Mouse (Mus musculus) effector memory CD4-positive, alpha-beta T cell, adult 5 months (primary cell): ENCODE results near the gene Atp6ap1l. TPM values are rescaled to one million over a fixed set of nuclear protein-coding genes. Genes with fewer than 3 reads are reported as not detected.

Experiments used
- polyA plus RNA-seq: library from polyadenylated mRNA; unstranded; fragments of 100-300 nt; shearing (Covaris generic); gene quantifications from one replicate; pipeline ENCODE4 v1.2.1, GENCODE M21; 2017

The Atp6ap1l gene
- not detected for polyA plus RNA-seq

DNA sequence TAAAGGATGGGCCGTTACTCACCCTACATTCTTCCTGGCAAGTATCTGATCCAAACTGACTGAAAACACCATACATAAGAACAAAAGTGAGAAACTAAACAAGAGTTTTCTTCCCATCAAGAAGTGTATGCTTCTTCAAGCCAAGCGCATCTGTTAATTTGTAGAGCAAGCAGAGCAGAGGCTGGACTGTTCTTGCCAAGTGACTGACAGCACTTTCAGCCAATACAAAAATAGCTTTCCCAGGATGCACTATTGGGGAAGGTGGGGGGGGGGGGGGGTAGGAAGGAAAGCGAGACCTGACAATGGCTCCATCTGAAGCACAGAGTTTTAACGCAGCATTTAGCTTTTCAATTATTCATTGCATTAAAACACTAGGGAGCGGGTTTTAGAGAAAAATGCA lies at the start of gene Atp6ap1l:
TSS of gene Atp6ap1l (minus strand) at position 180 of the 400 bp plus-strand sequence.

DNA sequence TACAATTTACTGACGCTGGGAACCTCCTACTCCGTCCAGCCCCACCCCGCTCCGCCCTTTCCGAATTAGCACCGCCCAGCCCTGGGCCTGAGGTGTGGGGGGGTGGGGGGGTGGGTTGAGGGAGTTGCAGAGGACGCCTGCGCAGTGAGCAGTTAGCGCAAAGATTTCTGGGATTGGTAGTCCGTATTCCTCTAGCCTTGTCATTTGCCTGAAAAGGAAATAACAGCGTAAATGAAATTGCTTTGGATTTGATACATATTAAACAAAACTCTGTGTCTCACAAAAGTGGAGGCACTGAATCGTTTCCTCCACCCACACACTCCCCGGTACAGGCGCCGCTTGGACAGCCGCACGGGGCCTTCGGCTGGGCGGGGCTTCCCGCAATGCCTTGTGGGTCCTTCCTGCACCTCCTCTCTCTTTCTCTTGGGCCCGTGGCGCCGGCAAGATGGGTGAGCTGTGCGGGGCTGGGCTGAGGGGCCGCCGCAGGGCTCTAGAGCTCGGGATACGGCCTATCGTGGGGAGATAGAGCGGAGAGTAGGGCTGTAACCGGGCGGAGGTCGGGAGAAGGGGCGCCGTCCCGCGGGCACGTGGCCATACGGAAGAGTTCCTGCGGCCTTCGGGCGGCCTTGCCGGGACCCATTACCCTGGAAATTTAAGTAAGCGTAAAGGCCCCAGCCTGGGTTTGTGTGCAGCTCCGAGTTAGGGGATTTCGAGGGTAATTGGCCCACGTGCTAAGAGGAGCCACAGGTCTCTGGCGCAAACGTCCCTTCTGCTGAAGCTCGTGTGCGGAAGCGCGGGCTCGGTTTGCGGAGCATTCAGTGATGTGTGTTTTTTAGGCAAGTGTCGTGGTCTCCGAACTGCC lies 17.8 kb upstream of the Atp6ap1l start, which contains the start of gene Rps23:
TSS of gene Rps23 (plus strand) at position 208 of the 862 bp plus-strand sequence.

Other genes starting within 250 kb of the Atp6ap1l start
- gene Rps23, start 17.6 kb upstream of the Atp6ap1l start, polyA plus RNA-seq, result 708 TPM